Mouse (Mus musculus) brain, embryonic 14.5 days (tissue): Measurements from ENCODE around the gene Paics.

Experiments used
- CTCF ChIP-seq: fragments of 200-500 bp; IDR thresholded peaks from 2 replicates; pipeline ENCODE4 v1.5.1; 2012; ENCODE audit warnings: inconsistent platforms, mild to moderate bottlenecking, moderate library complexity, borderline replicate concordance; ENCODE audit not compliant: insufficient read depth, insufficient read length; ENCODE audit errors: extremely low read depth
- POLR2A ChIP-seq: fragments of 200-500 bp; IDR thresholded peaks from 2 replicates; pipeline ENCODE4 v1.6.1; 2012; ENCODE audit warnings: mild to moderate bottlenecking, inconsistent platforms, borderline replicate concordance; ENCODE audit not compliant: poor library complexity, insufficient read depth, insufficient read length, severe bottlenecking; ENCODE audit errors: extremely low read depth

DNA sequence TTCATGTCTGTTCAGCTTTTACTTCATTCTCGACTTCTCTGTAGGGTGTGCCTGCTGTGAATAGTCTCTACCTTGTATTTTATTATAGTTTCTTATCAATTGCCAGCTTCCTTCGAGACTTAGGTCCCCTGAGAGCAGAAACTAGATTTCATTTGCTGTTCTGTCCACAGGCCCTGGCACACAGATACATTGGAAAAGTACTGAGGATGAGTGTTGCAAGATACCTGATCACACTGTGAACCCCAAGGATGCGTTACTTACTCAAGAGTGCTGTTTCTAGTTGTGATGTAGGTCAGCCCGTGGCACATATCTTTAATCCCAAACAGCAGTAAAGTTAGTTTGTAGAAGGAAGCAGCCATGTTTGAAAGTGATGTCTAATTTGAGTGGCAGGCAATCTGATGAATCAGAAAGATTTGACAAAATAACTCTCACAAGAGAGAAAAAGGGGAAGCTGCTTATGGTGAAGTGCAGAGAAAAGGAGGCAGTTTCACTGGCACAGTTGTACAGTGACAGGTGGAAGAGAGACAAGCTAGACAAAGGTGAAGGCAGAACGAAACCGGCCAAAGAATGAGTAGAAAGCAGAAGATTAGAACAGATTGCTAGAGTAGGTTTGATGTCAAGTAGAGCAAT, 3.3 kb downstream of the Paics start:
- no peak for TF ChIP-seq POLR2A
- TF ChIP-seq CTCF: no peak
